Mouse (Mus musculus) left cerebral cortex, postnatal 10 days (tissue): ENCODE measurements around the gene Xdh. TPM values are rescaled to one million over a fixed set of nuclear protein-coding genes. Genes with fewer than 3 reads are reported as not detected.

Experiments
- DNase-seq, 2 experiments: peaks; one replicate each; pipeline ENCODE4 v3.0.0; 2021 to 2022; ENCODE audit warnings: low spot score in 2 of 2, mixed read lengths in 1 of 2; ENCODE audit errors: extremely low spot score in 1 of 2
- intact Hi-C: fragments of 180-260 bp; cut with DNase I; formaldehyde crosslinking; loops from one replicate; pipeline ENCODE4 v1.15.1; 2025
- total RNA-seq, 2 experiments: library from RNA; stranded (reverse); gene quantifications; 2 replicates each; pipeline ENCODE4 v1.2.3; 2021

The Xdh gene
- total RNA-seq, 2 experiments from 2014 or later = 0.85 to 1.3 TPM

- intact Hi-C loops = no loop called here
Observed at GRCm38 (mm10) chr17:73946856-73947255, 3.1 kb downstream of the Xdh start.

GRCm38 (mm10) chr17:73944661-73945060 is 5.3 kb downstream of the Xdh start:
- intact Hi-C loops = no loop called here
- DNase-seq = no peak

More at GRCm38 (mm10) chr17:73946856-73947255, 3.1 kb downstream of the Xdh start:
- no peak for DNase-seq

- intact Hi-C loops = no loop called here
Observed at GRCm38 (mm10) chr17:73942268-73942962, 7.6 kb downstream of the Xdh start.

GRCm38 (mm10) chr17:73941816-73942215 is 8.2 kb downstream of the Xdh start:
- intact Hi-C loops = no loop called here
- DNase-seq = no peak

More at GRCm38 (mm10) chr17:73942268-73942962, 7.6 kb downstream of the Xdh start:
- DNase-seq = no peak

GRCm38 (mm10) chr17:73937073-73937472 is 12.9 kb downstream of the Xdh start:
- intact Hi-C loops = no loop called here
- peak in 1 of 2 experiments; percentile 7 for DNase-seq

GRCm38 (mm10) chr17:73935163-73935562 is 14.8 kb downstream of the Xdh start:
- DNase-seq = no peak
- intact Hi-C loops = no loop called here

- intact Hi-C loops = no loop called here
- peak in 1 of 2 experiments; percentile 7 for DNase-seq
Observed at GRCm38 (mm10) chr17:73934281-73934680, 15.7 kb downstream of the Xdh start.

- no peak for DNase-seq
- intact Hi-C loops = no loop called here
Observed at GRCm38 (mm10) chr17:73933616-73934015, 16.4 kb downstream of the Xdh start.

- intact Hi-C loops = no loop called here
- DNase-seq = no peak
Observed at GRCm38 (mm10) chr17:73932497-73933059, 17.4 kb downstream of the Xdh start.

- DNase-seq = no peak
- intact Hi-C loops = no loop called here
Observed at GRCm38 (mm10) chr17:73919520-73919919, 30.5 kb downstream of the Xdh start.

GRCm38 (mm10) chr17:73918944-73919381 is 31.0 kb downstream of the Xdh start:
- DNase-seq = no peak
- intact Hi-C loops = no loop called here

- DNase-seq = no peak
- intact Hi-C loops = no loop called here
Observed at GRCm38 (mm10) chr17:73918138-73918537, 31.9 kb downstream of the Xdh start.

- DNase-seq = no peak
- intact Hi-C loops = no loop called here
Observed at GRCm38 (mm10) chr17:73917713-73918112, 32.3 kb downstream of the Xdh start.

GRCm38 (mm10) chr17:73914730-73915129 is 35.3 kb downstream of the Xdh start:
- intact Hi-C loops = no loop called here
- no peak for DNase-seq

- no peak for DNase-seq
- intact Hi-C loops = no loop called here
Observed at GRCm38 (mm10) chr17:73906076-73906475, 43.9 kb downstream of the Xdh start.

- no peak for DNase-seq
- intact Hi-C loops = no loop called here
Observed at GRCm38 (mm10) chr17:73905043-73905750, 44.8 kb downstream of the Xdh start.

- no peak for DNase-seq
- intact Hi-C loops = no loop called here
Observed at GRCm38 (mm10) chr17:73903121-73903520, 46.9 kb downstream of the Xdh start.

GRCm38 (mm10) chr17:73902234-73902636 is 47.8 kb downstream of the Xdh start:
- no peak for DNase-seq
- intact Hi-C loops = no loop called here

- DNase-seq = no peak
- intact Hi-C loops = no loop called here
Observed at GRCm38 (mm10) chr17:73894399-73894798, 55.6 kb downstream of the Xdh start.

GRCm38 (mm10) chr17:73893822-73894221 is 56.2 kb downstream of the Xdh start:
- intact Hi-C loops = no loop called here

More at GRCm38 (mm10) chr17:73893822-73894221, 56.2 kb downstream of the Xdh start:
- no peak for DNase-seq
